Mouse (Mus musculus): Measurements from ENCODE around the gene Mrtfa. TPM values are rescaled to one million over a fixed set of nuclear protein-coding genes. Genes with fewer than 3 reads are reported as not detected.

Gene Mrtfa
- total RNA-seq, 2 experiments from 2014 or later: 58.0 to 66.8 TPM

DNA sequence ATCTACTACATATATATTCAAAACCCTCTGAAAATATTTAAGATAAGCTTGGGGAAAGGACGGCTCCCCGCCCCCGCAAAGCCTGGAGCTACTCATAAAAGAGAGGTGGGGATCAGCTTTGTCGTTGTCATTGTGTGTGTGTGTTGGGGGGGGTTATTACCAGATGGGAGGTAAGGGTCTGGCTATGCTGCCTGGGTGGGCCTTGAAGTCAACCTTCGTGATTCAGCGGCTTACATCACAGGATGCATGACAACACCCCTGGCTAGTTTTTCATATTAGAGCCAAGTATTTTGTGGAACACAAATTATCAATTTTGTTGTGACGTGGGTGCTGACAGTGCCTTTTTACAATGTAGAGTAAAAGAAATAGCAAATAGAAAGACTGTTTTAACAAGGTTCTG, 69.6 kb downstream of the Mrtfa start:
- no peak for DNase-seq (ENCODE audit: low spot score in 2 of 2)
- intact Hi-C loops (cut with DNase I): no loop called here

DNA sequence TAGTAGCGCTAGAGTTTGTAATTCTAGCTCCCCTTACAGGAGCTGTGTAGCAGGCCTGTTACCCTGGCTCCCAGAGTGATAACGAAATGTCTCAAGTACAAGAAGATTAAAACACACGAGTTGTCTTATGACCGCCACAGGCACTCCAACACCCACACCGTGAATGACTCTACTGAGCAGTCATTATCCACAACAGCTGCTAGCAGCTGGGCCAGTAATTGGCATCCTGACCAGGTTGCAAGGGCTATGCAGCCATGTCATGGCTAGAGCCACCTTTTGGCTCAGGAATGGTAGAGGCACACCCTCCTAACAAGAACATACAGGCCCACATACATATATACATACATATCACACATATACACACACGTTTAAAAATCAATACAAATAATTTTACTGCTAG, 70.4 kb downstream of the Mrtfa start:
- intact Hi-C loops (cut with DNase I): no loop called here
- no peak for DNase-seq (ENCODE audit: low spot score in 2 of 2)

DNA sequence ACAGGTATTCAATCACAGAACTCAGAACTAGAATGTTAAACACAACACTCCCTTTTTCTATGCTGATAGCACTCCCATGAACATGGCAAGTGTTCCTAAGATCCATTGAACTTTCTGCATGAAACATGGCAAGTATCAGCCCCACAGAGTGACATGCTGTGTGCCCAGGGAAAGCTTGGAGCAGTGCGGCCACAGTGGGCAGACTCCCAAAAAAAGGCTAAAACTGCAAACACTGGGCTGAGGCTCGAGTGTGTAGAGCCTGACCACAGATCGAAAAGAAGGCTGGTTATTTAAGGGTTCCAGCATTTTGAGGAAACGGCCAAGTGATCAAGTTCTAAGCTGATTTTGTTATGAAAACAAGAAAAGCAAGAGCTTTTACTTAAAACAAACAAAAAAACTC, 72.3 kb downstream of the Mrtfa start:
- intact Hi-C loops (cut with DNase I): no loop called here

DNA sequence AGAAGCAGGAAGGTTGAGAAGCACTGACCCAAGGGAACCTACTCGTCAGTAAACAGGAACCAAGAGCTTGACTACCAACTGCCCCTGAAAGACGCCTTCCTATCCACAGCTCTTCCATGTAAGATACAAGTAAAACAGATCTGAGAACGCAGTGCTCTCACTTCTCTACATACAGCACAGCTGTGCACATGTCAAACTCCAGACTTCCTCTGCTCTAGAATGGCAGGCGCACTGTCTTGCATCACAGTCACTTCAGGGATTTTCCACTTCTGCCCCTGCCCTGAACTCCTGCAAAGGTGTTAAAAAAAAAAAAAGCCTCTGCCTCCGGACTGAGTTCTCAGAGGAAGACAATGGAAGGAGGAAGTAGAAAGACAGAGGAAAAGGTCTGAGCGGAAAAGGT, 78.0 kb downstream of the Mrtfa start:
- intact Hi-C loops (cut with DNase I): no loop called here
- DNase-seq (ENCODE audit: low spot score in 2 of 2): no peak

More for the DNA sequence above, 72.3 kb downstream of the Mrtfa start:
- no peak for DNase-seq (ENCODE audit: low spot score in 2 of 2)

- intact Hi-C loops (cut with DNase I): no loop called here
- DNase-seq (ENCODE audit: low spot score in 2 of 2): no peak
These were observed 80.2 kb downstream of the Mrtfa start for GRCm38 (mm10) chr15:81110315-81110714.

DNA sequence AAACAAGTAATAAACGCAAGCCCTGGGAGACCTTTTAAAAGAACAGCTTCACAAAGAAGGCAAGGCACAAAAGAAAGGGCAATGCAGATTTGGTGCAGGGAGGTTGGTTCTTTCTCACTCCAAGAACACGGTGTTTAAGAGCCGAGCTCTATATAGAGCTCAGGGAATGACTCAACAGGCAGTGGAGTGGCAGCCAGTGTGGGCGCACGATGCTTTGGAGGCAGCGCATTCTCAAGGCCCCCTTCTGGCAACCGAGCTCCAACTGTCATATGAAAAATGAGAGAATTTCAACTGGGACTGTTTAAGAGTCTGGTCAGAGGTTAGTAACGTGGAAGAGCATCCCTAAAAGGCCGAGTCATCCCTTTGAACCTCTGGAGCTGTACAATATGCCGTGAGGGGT, 84.6 kb downstream of the Mrtfa start:
- peak; percentile 82 to 90 for DNase-seq (ENCODE audit: low spot score in 2 of 2)
- intact Hi-C loops (cut with DNase I): no loop called here

GRCm38 (mm10) chr15:81104585-81105259, 85.8 kb downstream of the Mrtfa start:
- intact Hi-C loops (cut with DNase I): no loop called here
- DNase-seq (ENCODE audit: low spot score in 2 of 2): peak; percentile 32 to 40

DNA sequence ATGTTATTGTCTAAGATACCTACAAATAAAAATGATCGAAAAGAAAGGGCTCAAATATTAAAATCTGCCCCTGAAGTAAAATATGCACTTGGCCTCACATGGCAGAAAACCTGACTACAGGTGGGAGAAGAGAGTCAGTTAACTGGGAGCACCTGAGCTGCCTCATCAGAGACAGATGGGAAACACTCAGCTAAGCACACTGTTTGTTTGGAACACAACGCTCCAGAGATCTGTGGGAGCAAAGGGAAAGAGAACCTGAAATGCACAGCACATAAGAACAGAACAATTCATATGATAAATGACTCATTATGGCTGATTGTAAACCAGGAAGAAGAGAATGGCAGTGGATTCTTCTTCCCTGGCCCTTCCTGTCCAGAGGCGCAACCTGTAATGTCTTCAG, 87.1 kb downstream of the Mrtfa start:
- intact Hi-C loops (cut with DNase I): no loop called here
- no peak for DNase-seq (ENCODE audit: low spot score in 2 of 2)

DNA sequence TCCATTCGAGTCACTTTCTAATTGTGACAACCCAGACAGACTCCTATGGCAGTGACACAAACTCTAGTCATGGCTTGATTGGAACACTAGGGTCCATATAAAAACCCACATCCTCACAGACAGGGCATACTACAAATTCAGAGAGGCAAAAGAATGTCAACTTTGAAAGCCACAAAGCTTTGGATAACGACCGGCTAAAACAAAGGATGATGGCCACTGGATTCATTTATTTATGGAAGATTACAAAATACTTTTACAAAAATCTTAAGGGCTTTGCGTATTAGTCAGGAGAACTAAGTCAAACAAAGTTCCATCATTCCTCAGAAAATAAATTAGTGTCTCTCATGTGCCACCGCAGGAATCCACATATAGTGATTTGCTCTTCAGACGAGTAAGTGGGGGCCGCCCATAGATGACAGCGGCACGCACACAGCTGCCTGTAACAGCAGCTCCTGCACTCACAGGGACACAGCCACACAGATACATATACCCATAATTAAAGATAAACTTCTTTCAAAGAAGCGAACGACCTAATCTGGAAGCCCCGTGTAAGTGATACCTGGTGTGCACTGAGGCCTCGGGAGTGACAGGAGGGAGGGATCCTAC, 88.2 kb downstream of the Mrtfa start:
- intact Hi-C loops (cut with DNase I): no loop called here
- no peak for DNase-seq (ENCODE audit: low spot score in 2 of 2)

DNA sequence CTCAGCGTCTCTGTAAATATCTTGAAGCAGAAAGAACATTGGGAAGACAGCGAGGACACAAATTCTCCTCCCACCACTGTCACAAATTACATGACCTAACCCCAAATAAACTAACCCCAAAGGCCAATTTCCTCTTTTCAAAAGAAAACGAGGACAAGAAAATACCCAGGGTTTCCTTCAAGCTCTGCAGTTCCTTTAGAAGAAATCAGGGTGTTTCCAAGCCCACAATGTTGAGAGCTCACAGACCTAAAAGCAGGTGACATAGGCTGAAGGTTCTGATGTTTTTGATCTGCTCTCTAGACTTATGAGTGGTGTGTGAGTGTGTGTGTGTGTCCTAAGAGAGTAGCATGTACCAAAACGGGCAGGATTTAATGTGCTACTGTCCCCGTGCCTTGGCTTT, 89.2 kb downstream of the Mrtfa start:
- intact Hi-C loops (cut with DNase I): no loop called here
- no peak for DNase-seq (ENCODE audit: low spot score in 2 of 2)

- DNase-seq (ENCODE audit: low spot score in 2 of 2): peak in 1 of 2 experiments; percentile 20
- intact Hi-C loops (cut with DNase I): no loop called here
These were observed 91.3 kb downstream of the Mrtfa start for GRCm38 (mm10) chr15:81099269-81099668.

GRCm38 (mm10) chr15:81098689-81099088, 91.9 kb downstream of the Mrtfa start:
- DNase-seq (ENCODE audit: low spot score in 2 of 2): no peak
- intact Hi-C loops (cut with DNase I): no loop called here

DNA sequence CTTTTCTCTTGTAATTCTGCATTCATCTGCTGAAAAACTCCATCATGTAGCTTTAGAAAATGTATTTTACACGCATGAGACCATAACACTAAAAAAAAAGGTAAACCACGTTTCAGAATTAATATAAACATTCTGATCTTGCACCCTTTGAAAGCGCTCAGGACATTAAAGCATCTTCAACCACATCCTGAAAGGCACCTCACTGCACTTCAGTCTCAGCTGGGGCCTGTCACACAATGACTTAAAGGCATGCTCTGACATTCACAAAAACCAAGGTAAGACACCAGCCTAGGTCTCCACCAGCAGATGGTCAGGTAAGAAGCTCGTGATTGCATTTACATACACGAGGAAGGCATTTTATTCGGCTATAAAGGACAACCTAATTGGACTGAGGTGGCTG, 92.7 kb downstream of the Mrtfa start:
- DNase-seq (ENCODE audit: low spot score in 2 of 2): no peak
- intact Hi-C loops (cut with DNase I): no loop called here

GRCm38 (mm10) chr15:81097456-81097855, 93.1 kb downstream of the Mrtfa start:
- intact Hi-C loops (cut with DNase I): no loop called here
- no peak for DNase-seq (ENCODE audit: low spot score in 2 of 2)

- no peak for DNase-seq (ENCODE audit: low spot score in 2 of 2)
- intact Hi-C loops (cut with DNase I): no loop called here
These were observed 94.1 kb downstream of the Mrtfa start for GRCm38 (mm10) chr15:81096329-81097055.

DNA sequence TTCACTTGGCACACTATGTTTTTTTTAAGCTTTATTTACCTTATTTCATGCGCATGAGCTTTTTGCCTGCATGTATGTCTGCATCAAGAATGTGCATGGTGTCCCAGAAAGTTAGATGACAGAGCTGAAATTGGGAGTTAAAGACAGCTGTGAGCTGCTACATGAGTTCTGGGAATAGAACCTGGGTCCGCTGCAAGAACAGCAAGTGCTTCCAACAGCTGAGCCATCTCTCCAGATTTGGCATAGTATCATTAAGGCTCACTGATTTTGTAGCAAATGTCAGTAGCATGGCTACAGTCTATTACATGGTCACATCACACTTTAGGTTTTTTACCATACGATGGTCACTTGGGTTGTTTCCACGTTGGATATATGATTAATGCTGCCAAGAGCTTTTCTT, 97.5 kb downstream of the Mrtfa start:
- no peak for DNase-seq (ENCODE audit: low spot score in 2 of 2)
- intact Hi-C loops (cut with DNase I): no loop called here

GRCm38 (mm10) chr15:81091718-81092117, 98.8 kb downstream of the Mrtfa start:
- no peak for DNase-seq (ENCODE audit: low spot score in 2 of 2)
- intact Hi-C loops (cut with DNase I): no loop called here

DNA sequence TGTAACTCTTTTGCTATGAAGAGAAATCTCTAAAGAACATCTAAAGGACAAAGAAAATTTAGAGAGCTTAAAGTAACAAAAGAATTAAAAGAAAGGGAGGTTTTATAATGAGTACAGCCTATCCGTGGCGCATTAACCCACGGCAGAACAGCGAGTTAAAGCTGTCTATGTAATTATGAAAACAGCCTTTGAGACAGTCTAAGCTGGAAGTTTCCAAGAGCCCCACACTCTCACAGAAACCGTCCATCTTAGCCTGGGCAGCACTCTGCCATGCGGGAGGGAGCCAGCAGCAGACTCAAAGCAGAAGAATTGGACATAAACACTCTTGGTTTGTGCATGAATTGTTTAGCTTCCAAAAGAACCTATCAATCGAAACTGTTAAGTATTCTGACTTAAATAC, 103.0 kb downstream of the Mrtfa start:
- DNase-seq (ENCODE audit: low spot score in 2 of 2): no peak
- intact Hi-C loops (cut with DNase I): no loop called here

GRCm38 (mm10) chr15:81086644-81087480, 103.7 kb downstream of the Mrtfa start:
- DNase-seq (ENCODE audit: low spot score in 2 of 2): no peak
- intact Hi-C loops (cut with DNase I): no loop called here

DNA sequence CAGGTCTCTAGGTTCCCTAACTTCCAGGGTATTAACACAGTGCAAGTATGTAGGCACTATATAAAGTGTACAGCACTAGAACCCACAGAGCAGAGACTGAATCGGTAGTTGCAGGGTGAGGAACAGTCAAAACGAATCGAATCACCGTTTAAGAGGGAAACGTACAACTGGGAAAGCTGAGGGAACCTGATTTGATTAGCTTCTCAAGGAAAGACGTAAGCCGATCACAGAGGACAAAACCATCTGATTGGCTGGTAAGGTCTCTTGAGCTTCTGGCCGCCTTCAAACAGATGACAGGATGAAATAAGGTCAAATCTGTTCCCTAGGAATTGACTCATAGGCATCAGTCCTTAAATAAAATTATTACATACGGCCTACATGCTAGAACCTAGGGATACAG, 106.7 kb downstream of the Mrtfa start:
- intact Hi-C loops (cut with DNase I): no loop called here

More for the DNA sequence above, 106.7 kb downstream of the Mrtfa start:
- no peak for DNase-seq (ENCODE audit: low spot score in 2 of 2)
